Mouse (Mus musculus): ENCODE results near the gene Tyk2.

The Tyk2 gene

DNA sequence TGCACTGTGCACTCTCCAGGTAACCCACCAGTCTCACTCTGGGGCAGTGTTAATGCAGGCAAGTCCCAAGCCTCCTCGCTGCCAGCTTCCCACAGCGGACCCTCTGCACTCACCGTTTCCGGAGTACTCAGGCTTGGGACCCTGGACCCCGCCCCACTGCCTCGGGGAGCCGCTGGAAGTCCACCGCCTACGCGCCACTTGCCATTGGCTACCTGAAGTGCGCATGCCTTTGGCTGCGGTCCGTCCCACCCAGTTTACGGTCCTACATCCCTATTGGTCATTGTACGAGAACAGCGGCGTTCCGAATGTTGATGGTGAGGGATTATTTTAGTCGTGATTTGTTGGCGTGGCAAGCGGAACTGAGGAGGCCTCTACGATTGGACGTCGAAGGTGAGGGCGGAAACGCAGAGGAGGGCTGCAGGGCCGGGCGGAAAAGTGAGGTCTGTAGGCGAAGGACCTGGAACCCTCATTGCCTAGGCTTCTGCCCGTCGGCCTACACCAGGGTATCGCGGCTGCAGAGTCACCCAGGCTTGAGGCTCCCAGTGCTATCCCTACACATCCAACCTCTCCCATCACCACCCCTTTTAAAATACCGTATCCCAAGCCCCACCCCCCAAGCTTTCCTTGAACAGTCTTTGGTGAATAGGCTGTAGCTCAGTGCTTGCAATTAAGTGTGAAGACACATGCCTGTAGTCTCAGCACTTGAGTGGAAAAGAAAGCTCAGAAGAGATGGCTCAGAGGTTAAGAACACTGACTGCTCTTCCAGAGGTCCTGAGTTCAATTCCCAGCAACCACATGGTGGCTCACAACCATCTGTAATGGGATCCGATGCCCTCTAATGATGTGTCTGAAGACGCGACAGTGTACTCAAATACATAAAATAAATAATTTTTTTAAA, at the start of gene Tyk2:
Gene Tyk2, minus strand, starts transcription at position 185 of the 898 bp plus-strand sequence.
- DNase-seq (ENCODE audit: low read depth in 2 of 2, low spot score in 2 of 2) = peak; percentile 76 to 83

DNA sequence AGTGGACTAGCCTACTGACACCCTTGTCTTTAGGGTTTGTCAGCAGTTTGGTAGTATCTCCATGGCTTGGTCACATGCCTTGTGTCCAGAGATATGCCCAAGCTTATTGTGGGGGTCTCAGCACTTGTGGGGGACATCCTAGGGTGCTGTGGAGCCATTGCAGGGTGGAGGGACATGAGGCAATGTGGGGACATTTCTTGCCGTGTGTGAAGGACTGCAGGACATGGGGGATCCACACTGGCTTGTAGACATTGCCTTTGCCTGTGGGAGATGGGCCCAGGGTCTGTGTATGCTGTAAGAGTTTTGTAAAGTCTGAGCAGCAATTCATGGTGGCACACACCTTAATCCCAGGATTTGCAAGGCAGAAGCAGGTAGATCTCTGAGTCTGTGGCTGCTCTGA, 49.8 kb upstream of the Tyk2 start:
- no peak for DNase-seq (ENCODE audit: low read depth in 2 of 2, low spot score in 2 of 2)

DNA sequence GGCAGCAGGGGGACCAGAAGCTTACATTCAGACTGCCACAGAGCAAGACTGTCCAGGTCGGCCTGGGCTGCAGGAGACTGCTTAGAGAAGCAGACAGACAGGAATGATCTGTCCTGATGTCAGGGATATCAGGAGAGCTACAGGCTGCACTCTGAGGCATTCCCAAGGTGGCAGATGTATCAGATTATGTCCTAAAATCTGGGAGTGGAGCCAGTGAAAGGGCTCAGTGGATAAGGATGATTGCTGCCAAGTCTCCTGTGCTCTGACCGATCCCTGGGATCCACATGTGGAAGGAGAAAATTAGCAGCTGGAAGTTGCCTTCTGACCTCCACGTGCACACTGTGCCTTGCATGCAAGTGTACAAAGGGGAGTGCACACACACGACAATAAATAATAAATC, 49.4 kb upstream of the Tyk2 start:
- DNase-seq (ENCODE audit: low read depth in 2 of 2, low spot score in 2 of 2) = no peak

DNA sequence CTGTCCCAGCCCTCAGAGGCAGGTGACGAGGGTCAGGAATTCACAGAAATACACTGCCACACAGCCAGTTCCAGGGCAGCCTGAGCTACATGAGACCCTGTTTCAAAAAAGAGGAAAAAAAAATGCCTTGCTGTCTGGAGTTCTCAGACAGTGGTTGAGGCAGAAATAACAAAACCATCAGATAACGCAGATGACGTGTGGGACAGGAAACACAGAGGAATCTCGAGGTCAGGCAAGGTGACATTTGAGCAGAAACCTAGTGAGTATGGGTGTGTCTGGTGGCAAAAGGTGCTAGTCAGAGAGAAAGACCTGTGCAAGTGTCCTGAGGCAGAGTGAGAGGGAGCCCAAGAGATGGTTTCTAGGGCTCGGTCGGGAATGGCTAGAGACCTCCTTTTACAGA, 41.3 kb upstream of the Tyk2 start:
- no peak for DNase-seq (ENCODE audit: low read depth in 2 of 2, low spot score in 2 of 2)

DNA sequence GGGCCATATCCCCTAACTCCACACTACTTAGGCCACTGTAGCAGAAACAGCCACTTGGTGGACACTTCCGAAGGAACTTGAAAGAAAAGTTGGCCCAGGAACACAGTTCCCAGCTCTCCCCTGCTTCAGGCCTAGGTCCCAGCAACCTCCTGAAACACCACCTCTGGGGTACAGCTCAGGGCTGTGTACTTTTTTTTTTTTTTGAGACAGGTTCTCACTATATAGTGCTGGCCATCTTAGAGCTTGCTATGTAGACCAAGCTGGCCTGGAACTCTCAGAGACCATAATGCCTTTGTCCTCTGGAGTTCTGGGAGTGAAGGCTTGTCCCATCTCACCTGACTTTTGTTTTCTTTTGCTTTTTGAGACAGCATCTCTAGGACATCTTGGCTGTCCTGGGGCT, 38.1 kb upstream of the Tyk2 start:
- DNase-seq (ENCODE audit: low read depth in 2 of 2, low spot score in 2 of 2) = no peak

DNA sequence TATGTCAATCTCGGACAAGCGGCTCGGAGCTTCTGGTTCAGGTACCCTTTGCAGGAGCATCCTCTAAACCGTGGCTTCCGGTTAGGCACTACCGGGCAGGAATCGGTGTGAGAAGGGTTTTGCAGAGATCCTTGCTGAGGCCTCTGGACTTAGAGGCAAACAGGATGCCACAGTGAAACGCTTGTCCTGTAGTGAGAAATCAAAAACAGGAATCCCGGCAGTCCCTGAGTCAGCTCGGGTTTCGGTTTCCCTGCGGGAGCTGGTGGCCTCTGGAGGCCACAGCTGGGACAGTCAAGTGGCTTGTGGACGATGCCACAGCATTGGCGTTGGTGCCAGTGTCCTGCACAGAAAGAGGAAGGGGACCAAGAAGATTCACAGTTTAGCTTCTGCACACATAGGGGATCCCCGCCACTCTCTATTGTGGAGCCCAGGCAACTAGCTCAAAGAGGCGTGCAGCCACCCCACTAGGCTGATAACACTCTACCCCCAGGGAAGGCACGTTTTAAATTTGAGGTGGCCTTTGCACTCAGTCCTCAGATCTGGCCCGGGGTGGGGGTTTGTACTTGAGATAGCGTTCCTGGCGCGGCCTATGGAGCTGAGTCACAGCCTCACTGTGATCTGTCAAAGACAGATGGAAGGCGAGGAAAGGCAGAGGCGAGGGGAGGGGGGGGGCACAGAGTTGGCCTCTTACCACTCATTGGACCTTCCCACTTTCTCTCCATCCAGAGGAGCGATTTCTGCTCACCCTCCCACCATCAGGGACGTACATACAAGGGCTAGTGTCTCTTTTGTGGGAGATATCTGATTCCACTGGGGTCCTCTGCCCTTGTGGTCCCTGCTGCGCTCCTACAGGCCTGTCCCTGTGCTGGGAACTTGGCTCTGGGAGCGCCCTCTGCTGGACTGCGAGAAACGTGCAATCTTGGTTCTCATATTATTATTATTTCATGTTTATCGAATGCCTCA, 37.4 kb upstream of the Tyk2 start:
- DNase-seq (ENCODE audit: low read depth in 2 of 2, low spot score in 2 of 2) = peak; percentile 63 to 72

DNA sequence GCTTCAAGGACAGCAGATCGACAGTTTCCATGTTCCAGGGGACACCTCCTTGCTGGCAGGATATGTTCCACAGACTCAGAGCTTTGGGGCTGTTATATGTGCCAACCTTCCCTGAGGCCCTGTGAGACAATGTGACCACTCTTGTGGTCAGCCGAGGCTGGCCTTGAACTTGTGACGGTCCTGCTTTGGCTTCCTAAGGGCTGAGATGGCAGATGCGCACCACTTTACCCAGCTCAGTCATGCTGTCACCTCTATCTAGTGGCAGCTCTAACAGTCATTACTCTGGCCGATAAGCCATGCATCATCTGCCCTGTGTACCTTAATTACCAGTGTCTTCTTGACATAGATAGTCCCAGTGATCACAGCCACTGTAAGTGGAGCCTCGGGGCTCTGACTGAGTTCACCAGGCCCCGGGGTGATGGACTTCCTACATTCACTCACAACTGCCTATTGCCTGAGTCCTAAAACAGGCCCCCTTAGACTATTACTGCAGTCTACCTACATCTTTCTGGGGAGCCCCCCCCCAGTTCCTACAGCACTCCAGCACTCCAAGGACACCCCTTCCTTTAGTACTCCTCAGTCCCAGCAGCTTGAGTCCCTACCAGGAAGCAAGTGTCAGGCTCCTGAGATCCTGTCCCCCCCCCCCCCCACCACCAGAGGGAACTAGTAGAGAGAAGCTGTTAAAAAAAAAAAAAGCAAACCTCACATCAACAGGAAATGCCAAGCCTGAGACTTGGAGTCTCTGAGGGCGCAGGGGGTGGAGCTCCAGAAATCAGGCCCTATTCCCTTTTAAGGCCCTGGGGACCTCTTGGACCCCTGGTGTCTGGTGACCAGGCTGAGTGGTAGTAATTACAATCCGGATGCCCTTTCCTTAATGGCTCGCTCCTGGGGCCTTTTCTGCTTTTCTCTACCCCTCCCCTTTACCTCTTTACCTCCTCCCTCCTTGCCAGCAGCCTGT, 36.4 kb upstream of the Tyk2 start:
- DNase-seq (ENCODE audit: low read depth in 2 of 2, low spot score in 2 of 2) = no peak

DNA sequence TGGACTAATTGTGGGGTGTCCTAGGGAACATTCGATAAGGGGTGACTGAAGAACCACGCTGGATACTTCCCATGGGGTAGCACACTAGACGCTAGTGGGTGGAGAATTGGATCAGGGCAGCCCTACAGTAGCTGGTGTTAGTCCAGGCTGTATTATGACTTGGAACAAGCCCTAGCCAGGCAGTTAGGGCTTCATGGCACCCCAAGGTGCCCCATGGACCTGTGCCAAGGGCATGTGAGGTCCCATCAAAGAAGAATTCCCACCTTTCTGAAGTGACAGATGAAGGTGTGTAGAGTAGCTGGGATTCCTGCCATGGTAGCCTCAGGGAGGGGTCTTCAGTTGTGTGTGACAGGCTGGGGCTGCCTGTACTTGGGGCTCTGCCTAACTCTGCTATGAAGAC, 35.5 kb upstream of the Tyk2 start:
- DNase-seq (ENCODE audit: low read depth in 2 of 2, low spot score in 2 of 2) = no peak

DNA sequence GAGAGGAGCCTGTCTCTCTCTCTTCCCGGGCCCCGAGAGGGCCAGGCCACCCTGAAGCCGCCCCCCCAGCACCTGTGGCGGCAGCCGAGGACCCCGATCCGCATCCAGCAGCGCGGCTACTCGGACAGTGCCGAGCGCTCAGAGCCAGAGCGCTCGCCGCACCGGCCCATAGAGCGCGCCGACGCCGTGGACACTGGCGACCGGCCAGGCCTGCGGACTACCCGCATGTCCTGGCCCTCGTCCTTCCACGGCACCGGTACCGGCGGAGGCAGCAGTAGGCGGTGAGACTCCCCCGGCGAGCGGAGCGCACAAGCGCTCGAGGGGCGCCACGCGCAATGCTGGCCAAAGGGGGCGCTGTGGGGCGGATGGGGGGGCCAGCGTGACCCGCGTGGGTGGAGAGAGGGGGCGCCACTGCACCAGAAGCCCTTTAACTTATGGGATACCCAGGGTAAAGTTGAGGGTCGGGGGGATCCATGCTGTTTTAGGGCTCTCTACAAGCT, 35.0 kb upstream of the Tyk2 start:
- DNase-seq (ENCODE audit: low read depth in 2 of 2, low spot score in 2 of 2) = peak in 1 of 2 experiments; percentile 59

DNA sequence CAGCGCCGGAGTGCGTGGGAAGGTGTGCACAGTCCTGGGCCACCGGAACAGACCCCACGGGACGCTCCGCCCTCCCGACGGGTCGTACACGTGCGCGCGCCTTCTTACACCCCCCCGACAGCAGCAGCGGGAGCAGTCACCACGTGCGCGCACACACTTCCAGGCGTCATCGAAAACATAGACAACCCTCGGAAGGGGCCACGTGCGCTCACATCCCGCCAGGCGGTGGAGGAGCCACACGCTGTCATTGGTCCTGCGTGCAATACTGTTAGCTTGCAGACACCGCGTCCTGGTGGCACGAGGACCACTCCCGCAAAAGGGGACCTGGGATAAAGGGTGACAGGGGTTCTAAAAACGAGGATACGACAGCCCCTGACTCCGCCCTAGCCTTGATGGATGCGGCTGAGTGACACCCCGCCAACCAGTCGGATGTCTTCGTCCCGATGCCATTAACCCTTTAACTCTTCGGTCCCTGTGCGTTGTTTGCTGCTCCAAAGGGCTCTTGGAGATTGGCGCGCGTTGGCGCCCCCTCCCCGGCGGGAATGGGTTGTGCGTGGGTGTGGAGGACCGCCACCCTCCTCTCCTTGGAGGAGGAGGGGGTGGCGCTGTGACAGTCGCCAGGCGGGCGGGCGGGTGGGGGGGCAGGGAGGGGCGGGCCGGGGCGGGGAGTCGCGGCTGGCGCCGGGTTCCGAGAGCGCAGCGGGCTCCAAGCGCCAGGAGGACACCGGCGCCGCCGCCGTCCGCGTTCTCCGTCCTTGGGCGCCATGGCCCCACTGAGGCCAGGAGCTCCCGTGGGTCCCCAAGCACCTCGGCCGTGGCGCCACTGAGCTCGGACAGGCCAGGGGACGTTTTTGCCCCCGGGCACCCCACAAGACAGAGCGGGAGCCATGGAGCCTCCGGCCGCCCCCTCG, 34.3 kb upstream of the Tyk2 start, which contains the start of gene Pde4a:
Gene Pde4a, plus strand, starts transcription at position 674 of the 911 bp plus-strand sequence.
- DNase-seq (ENCODE audit: low read depth in 2 of 2, low spot score in 2 of 2) = peak; percentile 68 to 77

DNA sequence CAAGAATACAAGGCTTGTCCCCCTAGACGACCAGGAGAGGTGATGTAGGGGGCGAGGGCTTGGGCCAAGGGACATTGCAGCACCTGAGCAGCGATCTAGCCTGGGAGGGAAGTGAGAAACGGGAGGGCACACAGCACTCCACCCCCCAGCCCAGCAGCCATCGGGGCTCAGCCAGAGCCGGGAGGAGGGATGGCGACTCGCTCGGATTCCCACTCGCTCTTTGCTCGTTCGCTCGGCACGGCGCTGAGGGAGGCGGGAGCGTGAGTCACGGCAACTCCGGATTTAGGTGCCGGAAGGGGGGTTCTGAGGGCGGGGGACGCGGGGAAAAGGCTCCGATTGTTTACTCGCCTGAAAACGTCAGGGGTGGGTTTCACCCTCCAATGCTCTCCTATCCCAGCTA, 33.0 kb upstream of the Tyk2 start:
- DNase-seq (ENCODE audit: low read depth in 2 of 2, low spot score in 2 of 2) = no peak

DNA sequence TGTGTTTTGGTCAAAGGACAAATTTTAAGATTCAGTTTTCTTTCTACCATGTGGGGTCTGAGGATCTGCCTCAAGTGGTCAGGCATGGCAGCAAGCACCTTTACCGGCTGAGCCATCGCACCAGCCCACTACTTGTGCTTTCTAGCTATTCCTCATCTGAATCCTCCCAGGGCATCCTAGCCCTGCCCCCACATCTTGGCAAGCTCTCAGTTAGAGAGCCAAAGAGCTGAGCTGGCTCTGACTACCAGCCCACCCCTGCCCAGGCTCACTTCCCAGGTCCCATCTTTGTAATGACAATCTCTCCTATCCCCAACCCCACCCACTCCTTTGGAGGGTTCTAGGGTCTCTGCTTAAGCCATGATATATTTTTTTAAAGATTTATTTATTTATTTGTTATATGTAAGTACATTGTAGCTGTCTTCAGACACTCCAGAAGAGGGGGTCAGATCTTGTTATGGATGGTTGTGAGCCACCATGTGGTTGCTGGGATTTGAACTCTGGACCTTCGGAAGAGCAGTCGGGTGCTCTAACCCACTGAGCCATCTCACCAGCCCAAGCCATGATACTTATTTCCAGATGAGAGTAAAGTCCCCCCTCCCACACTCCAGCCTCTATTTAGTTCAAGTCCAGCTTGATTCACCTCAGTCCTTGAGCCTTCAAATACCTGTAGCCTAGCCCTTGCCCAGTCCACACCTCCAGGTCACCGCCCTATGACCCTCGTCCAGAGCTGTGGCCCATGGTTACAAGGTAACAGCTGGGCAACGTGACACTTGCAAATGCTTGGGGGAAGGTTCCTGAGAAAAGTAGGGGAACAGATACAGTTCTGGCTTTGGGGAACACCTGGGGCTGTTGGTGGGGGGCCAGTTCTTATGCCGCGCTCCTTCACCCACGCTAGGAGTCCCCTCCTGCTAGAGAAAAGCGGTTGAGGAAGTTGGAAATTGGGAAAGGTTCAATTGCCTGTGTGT, 32.3 kb upstream of the Tyk2 start:
- DNase-seq (ENCODE audit: low read depth in 2 of 2, low spot score in 2 of 2) = no peak

DNA sequence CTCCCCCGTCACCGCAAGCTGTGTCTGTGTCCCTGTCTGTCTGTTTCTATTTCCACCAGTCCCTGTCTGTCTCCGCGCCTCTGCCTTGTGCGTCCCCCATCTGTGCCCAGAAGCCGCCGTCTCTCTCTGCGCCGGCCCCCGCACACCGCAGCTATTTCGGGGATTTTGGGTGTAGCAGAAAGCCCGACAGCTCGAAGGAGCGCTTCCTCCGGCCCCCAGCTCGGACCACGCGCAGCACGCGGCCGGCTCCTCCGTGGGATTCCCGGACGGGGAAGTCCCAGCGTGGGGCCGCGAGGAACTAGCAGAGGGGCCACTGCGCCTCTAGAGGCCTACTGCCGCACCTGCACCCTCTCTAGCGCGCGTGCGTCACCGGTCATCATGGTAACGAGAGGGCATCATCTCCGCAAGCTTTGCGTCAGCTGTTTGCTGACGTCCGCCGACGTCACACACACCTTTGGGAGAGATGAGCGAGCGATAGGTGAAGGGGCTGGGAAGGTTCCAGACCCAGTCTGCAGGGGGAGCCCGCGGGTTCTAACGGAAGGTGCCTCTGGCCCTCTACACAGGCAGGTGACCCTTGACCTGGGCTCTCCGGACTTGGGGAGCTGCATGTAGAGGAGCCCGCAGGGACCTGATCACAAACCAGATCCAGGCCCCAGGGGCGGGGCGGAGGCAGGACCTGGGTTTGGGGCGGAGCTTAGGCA, 30.3 kb upstream of the Tyk2 start:
- DNase-seq (ENCODE audit: low read depth in 2 of 2, low spot score in 2 of 2) = peak; percentile 94 to 97

DNA sequence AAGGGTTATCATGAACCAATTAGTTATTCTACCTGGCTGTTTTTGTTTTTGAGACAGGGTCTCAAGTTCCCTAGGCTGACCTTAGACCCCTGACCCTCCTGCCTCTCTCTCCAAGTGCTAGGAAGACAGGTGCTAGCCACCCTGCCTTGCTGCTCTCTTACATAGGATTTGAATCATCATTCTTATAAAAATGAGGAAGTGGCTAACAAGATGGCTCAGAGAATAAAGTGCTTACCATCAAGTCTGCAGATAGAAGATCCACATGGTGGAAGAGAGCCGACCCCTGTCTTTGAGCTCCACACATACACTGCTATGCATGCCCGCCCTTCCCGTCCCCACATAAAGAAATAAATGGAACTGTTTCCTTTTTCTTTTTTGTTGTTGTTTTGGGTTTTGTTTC, 23.7 kb upstream of the Tyk2 start:
- DNase-seq (ENCODE audit: low read depth in 2 of 2, low spot score in 2 of 2) = no peak

DNA sequence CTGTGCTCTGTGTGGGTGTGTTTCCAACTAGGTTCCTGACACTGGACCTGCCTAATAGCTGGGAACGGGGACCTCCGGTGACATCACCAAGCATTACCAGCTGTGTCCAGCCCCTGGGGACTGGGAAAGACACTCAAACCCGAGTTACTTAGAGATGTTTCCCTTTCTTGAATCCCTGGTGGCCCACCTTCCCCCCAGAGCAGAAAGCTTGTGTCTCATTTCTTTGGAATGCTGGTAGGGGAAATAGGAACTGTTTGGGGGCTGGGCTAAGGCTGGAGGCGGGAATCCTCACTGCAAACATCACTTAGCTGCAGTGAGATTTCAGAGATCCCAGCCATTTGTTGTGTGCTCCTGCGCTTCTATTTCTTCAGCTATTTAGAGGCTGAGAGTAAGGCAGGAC, 22.8 kb upstream of the Tyk2 start:
- no peak for DNase-seq (ENCODE audit: low read depth in 2 of 2, low spot score in 2 of 2)

DNA sequence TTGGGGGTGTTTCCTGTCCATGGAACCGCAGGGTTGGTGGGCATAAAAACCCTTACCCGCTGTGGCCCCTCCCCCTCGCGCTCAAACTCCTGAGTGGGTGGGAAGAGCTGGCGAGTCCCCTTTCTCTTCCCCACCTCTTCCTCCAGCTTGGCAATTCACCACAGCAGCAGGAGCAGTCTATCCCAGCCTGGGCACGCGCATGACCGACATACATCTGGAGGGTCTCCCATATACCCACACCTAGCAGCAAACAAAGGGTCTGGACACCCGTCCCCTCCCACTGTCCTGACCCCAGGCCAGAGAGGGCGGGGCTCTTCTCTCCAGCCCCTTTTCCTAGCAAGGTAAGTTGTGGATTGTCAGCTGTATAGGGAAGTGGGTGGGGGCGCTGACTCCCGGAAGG, 22.3 kb upstream of the Tyk2 start:
- no peak for DNase-seq (ENCODE audit: low read depth in 2 of 2, low spot score in 2 of 2)

DNA sequence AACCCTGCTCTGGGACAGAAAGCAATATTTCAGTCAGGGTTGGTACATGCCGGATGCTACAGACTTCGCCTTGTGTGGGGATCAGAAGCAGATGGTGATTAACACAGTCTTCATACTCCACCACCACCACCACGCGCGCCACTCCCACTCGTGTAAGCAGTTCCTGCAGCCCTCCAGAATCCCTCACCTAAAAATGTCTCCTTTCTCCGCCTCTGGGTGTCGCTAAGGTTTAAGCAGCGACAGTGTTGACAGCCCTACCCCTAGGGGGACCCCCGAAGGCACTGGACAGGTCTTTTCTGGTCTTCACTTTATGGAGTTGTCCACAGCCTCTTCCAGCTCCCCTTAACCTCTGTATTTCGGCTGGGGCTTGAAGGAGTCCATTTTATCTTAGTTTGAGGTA, 21.7 kb upstream of the Tyk2 start:
- DNase-seq (ENCODE audit: low read depth in 2 of 2, low spot score in 2 of 2) = no peak

All from CD8-positive naive resting alpha-beta T cell, adult 2 months (primary cell).